Mouse (Mus musculus): Measurements from ENCODE around the gene Btnl4. TPM values are rescaled to one million over a fixed set of nuclear protein-coding genes. Genes with fewer than 3 reads are reported as not detected.
"Not testable (repeated sequence)": the region's sequence is repeated elsewhere in the genome, so short reads cannot be mapped to it uniquely, and the experiment has no call there.

Btnl4 gene
- polyA plus RNA-seq, 1 experiment from 2014 or later: not detected

DNA sequence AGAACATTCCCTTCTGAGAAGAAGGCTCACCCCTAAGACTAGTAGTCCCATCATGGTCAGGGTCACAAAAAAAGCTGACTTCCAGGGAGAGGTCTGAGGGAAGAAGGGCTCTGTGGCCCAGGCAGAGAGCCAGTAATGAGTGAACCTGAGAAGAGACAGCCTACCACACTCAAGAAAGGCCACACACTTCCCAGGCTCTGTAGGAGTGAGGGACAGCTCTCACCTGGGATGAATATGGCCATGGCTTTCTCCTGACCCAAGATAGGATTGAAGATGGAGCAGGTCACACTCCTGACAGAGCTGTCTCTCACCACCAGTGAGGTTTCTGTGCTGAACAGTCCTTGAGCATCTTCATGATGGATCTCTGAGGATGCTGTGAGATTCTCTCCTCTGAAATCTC is 15.7 kb upstream of the Btnl4 start:
- ChIA-PET CTCF (no interaction called here), POLR2A (no interaction called here)
- no peak for TF ChIP-seq CTCF (IDR thresholded peaks at IDR 0.05)
- in situ Hi-C loops (cut with MboI; ENCODE audit: low pct_unique_long_range_greater_than_20kb): no loop called here
- ATAC-seq (no peak), DNase-seq (ENCODE audit: low read depth, low spot score) (no peak)
- peaks cover 14% of the 10 kb centered on the region for H3K27me3 ChIP-seq

DNA sequence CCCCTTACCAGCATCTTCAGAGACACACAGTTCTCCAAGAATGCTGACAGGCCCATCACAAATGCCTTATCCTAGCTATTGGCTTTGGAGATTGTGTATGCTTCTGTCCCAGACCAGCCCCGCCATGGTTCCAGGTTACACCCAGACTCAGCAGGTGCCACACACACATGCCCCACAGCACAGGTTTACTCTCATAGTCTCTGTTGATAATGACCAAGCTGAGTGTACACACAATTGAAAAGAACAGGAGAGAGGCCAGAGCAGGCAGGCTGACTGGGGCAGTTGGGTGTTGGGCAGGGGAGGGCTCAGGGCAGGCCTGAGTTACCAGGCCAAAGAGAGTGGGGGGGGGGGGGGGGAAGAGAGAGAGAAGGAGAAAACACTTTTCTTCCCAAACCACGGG is 691 bp downstream of the Btnl4 start:
- in situ Hi-C loops (cut with MboI; ENCODE audit: low pct_unique_long_range_greater_than_20kb): no loop called here
- no peaks in the 10 kb centered on the region for H3K27me3 ChIP-seq
- POLR2A ChIA-PET: no interaction called here
- no peak for TF ChIP-seq CTCF (IDR thresholded peaks at IDR 0.05)
- DNase-seq (ENCODE audit: low read depth, low spot score) (no peak), ATAC-seq (no peak)
- CTCF ChIA-PET: no interaction called here

DNA sequence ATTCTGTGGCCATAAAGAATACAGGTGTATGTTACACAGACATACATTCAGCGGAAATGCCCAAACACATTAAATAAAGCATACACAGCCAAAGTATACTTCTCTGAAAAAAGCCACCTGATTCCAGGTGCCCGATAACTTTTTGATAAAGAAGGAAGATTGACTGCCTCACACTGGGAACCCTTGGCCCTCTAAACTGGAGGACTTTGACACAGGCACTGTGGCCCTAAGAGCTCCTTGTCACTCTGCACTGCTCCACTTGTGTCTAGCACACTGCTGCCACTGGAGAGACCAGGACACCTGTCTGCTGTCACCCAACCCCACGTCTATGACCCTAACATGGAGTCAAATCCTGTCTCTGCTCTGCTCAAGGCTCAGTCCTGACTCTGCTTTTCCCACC is 2.1 kb downstream of the Btnl4 start:
- DNase-seq (ENCODE audit: low read depth, low spot score) (no peak), ATAC-seq (no peak)
- ChIA-PET POLR2A (no interaction called here), CTCF (no interaction called here)
- peaks cover 6% of the 10 kb centered on the region for H3K27me3 ChIP-seq
- in situ Hi-C loops (cut with MboI; ENCODE audit: low pct_unique_long_range_greater_than_20kb): no loop called here
- TF ChIP-seq CTCF (IDR thresholded peaks at IDR 0.05): no peak

DNA sequence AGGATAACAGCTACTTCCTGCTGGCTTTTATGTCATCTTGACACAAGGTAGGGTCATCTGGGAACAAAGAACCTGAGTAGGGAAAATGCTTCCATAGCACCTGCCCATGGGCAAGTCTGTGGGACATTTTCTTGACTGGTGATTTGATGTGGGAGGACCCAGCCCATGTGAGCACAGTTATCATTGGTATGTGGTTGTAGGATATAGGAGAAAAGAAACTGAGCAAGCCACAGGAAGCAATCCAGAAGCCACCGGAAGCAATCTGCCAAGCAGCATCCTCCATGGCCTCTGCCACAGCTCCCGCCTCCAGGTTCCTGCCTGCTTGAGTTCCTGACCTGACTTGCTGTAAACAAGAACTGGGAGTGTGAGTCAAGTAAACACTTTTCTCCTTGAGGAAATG is 6.6 kb downstream of the Btnl4 start:
- in situ Hi-C loops (cut with MboI; ENCODE audit: low pct_unique_long_range_greater_than_20kb): no loop called here
- no peak for TF ChIP-seq CTCF (IDR thresholded peaks at IDR 0.05)
- ChIA-PET CTCF (no interaction called here), POLR2A (no interaction called here)
- DNase-seq (ENCODE audit: low read depth, low spot score): no peak
- ATAC-seq: no peak
- H3K27me3 ChIP-seq: peaks cover 24% of the 10 kb centered on the region

DNA sequence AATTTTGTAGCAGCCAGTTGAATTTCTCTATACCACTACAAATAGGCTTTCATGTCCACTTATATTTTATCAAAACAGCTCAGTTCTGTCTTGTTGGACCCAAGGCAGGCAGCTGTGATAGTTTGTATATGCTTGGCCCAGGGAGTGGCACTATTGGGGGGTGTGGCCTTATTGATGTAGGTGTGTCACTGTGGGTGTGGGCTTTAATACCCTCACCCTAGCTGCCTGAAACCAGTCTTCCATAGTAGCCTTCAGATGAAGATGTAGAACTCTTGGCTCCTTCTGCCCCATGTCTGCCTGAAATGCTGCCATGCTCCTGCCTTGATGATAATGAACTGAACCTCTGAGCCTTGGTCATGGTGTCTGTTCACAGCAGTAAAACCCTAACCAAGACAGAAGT is 11.2 kb downstream of the Btnl4 start:
- ATAC-seq; CTCF ChIA-PET; DNase-seq (ENCODE audit: low read depth, low spot score); POLR2A ChIA-PET; in situ Hi-C loops (cut with MboI; ENCODE audit: low pct_unique_long_range_greater_than_20kb): not testable (repeated sequence)
- H3K27me3 ChIP-seq: peaks cover 28% of the 10 kb centered on the region

DNA sequence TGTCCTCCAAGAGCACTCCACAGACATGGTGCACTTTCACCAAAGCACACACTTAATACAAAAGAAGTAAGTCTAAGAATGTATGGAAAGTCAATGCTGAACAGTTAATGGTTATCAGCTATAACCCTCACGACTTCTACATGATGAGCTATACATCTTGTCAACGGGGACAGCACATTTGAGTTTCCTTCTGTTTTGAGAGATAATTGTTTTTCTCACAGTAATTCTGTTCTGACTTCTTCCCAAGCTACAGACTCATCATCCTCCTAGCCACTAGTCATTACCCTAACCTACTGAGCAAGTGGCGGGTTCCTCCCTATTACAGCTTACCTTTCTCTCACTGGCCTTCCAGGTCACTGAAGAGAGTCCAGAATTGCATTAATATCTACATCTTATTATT is 17.9 kb downstream of the Btnl4 start:
- POLR2A ChIA-PET: no interaction called here
- H3K27me3 ChIP-seq: peaks cover 61% of the 10 kb centered on the region
- TF ChIP-seq CTCF (IDR thresholded peaks at IDR 0.05): no peak
- CTCF ChIA-PET: no interaction called here
- in situ Hi-C loops (cut with MboI; ENCODE audit: low pct_unique_long_range_greater_than_20kb): no loop called here
- DNase-seq (ENCODE audit: low read depth, low spot score) (no peak), ATAC-seq (no peak)

DNA sequence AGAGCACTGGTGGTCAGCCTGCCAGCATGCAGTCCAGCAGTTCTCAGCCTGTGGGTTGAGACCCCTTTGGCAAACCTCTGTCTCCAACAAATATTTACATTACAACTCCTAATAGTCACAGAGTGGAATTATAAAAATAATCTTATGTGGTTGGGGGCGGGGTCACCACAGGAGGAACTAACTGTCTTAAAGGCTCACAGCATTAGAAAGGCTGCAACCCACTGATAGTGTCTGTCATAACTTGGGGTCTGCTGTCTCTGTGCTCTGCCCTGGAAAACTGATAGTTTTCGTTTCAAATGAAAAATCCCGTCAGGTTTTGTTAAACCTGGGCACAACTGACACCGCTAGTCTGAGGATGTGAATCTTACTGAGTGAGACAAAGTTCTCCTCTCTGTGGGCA is 19.4 kb downstream of the Btnl4 start:
- no peak for TF ChIP-seq CTCF (IDR thresholded peaks at IDR 0.05)
- CTCF ChIA-PET: interaction anchor here (1.1 kb wide), 1 partner anchor 22 kb away, joined by 3 read pairs; no protein-coding TSS in a partner anchor

DNA sequence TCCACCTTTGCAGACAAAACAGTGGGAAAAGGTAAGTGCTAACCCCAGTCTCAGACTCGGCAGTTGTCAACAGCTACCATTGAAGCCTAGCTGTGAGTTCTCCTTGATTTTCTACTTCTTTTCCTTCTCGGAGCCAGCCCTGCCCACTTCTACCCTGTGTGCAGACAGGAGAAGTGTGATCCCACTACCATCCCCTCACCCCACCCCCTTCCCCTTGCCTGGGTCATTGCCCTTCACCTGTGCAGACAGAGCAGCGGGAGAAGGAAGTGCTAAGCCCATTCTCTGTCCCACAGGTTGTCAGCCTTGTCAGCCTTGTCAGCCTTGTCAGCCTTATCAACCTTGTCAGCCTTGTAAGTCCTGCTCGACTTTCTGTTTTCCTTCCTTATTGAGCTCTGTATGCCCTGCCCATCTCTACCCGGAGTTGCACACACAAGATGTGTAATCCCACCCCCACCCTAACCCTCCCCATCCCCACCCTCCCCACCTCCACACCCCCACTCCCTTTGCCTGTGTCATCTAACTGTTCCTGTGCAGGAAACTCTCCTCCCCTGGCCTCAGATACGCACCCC is 28.6 kb downstream of the Btnl4 start:
- ChIA-PET CTCF (interaction anchor here (1.7 to 1.8 kb wide), 2 partner anchors 9 kb away, joined by 3 to 7 read pairs; no protein-coding TSS in a partner anchor), POLR2A (no interaction called here)
- in situ Hi-C loops (cut with MboI; ENCODE audit: low pct_unique_long_range_greater_than_20kb): no loop called here
- TF ChIP-seq CTCF (IDR thresholded peaks at IDR 0.05): no peak
- H3K27me3 ChIP-seq: peaks cover 77% of the 10 kb centered on the region
- ATAC-seq: no peak
- no peak for DNase-seq (ENCODE audit: low read depth, low spot score)

More for the DNA sequence above, 19.4 kb downstream of the Btnl4 start:
- POLR2A ChIA-PET: no interaction called here
- ATAC-seq (no peak), DNase-seq (ENCODE audit: low read depth, low spot score) (no peak)
- in situ Hi-C loops (cut with MboI; ENCODE audit: low pct_unique_long_range_greater_than_20kb): no loop called here
- peaks cover 74% of the 10 kb centered on the region for H3K27me3 ChIP-seq

DNA sequence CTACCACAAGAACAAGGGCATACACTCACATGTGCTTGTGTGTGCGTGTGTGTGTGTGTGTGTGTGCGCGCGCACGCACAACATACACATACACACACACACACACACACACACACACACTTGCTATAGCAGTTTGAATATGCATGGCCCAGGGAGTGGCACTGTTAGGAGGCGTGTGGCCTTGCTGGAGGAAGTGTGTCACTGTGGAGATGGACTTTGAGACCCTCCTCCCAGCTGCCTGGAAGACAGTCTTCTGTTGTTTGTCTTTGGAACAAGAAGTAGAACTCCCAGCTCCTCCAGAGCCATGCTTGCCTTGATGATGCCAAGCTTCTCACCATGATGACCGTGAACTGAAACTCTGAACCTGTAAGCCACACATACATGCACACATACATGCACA is 35.1 kb downstream of the Btnl4 start:
- ChIA-PET CTCF (interaction anchor here (1.2 kb wide), 1 partner anchor 21 kb away, joined by 3 read pairs; no protein-coding TSS in a partner anchor), POLR2A (no interaction called here)
- H3K27me3 ChIP-seq: peaks cover 26% of the 10 kb centered on the region
- TF ChIP-seq CTCF (IDR thresholded peaks at IDR 0.05): no peak
- DNase-seq (ENCODE audit: low read depth, low spot score) (no peak), ATAC-seq (no peak)
- in situ Hi-C loops (cut with MboI; ENCODE audit: low pct_unique_long_range_greater_than_20kb): no loop called here

DNA sequence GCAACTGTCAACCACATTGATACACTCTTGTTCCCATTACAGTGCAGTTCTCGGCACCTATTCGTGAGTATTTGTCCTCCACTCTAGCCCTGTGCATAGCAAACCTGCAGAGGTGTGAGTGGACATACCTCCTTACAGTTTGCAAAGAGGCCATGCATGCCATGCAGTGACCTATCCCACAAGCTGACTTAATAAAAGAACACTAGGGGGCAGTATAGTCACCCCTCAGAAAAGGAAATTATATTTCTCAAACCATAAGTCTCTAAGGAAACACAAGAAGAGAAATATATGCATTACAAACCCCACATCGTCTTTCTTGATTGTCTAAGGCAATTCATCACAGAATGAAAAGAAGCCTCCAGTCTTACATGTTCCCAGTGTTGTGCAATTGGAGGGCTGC is 37.3 kb downstream of the Btnl4 start:
- peak; percentile 62 for TF ChIP-seq CTCF (IDR thresholded peaks at IDR 0.05)
- no peak for DNase-seq (ENCODE audit: low read depth, low spot score)
- no peak for ATAC-seq

DNA sequence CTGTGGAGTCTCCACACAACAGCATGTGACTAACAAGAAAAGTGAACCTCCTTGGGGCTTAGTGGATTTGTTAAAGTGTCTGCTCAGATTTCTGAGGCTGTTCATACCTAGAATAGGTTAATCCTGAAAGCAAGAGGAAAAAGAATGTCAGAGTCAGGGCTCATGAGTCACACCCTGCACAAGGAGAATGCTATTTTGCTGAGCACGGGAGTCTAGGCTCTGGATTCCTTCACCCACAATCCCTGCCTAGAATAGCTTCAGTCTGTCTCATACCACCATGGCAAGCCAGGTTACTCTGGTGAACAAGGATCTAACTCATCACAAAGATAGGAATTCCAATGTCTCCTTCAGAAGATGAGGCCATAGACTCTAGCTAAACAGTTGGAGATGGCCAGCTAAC is 38.5 kb downstream of the Btnl4 start:
- CTCF ChIA-PET: interaction anchor here (2.2 kb wide), 1 partner anchor 11 kb away, joined by 7 read pairs; no protein-coding TSS in a partner anchor
- TF ChIP-seq CTCF (IDR thresholded peaks at IDR 0.05): no peak
- in situ Hi-C loops (cut with MboI; ENCODE audit: low pct_unique_long_range_greater_than_20kb): no loop called here
- POLR2A ChIA-PET: no interaction called here
- DNase-seq (ENCODE audit: low read depth, low spot score) (no peak), ATAC-seq (peak; percentile 51)
- peaks cover 10% of the 10 kb centered on the region for H3K27me3 ChIP-seq

More for the DNA sequence above, 37.3 kb downstream of the Btnl4 start:
- H3K27me3 ChIP-seq: peaks cover 19% of the 10 kb centered on the region
- POLR2A ChIA-PET: no interaction called here
- in situ Hi-C loops (cut with MboI; ENCODE audit: low pct_unique_long_range_greater_than_20kb): no loop called here
- CTCF ChIA-PET: interaction anchor here (0.9 to 2.2 kb wide), 3 partner anchors 8 to 15 kb away, joined by 3 to 7 read pairs (median 3); no protein-coding TSS in a partner anchor

DNA sequence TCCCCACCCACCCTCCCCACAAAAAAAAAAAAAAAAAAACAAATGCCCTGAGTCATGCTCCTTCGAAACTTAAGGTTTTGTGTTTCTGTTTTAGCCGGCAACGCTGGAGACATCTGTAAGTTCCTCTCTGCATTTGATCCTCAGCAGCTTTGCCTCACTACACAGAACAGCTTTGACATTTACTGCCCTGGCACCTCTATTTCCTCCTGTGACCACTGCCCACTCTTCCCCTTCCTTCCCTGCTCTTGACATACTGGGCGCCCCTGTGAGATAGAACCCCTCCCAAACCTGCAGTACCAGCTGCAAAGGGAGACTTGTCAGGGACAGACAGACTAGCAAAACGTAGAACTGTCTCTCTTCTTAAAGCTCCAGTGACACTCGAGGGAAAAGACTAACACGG is 39.5 kb downstream of the Btnl4 start:
- ChIA-PET CTCF (no interaction called here), POLR2A (no interaction called here)
- in situ Hi-C loops (cut with MboI; ENCODE audit: low pct_unique_long_range_greater_than_20kb): no loop called here
- DNase-seq (ENCODE audit: low read depth, low spot score): no peak
- no peak for TF ChIP-seq CTCF (IDR thresholded peaks at IDR 0.05)
- ATAC-seq: no peak
- peaks cover 8% of the 10 kb centered on the region for H3K27me3 ChIP-seq
